Mouse (Mus musculus) testis, adult 2 months (tissue): ENCODE data around the gene Myo5c. TPM values are rescaled to one million over a fixed set of nuclear protein-coding genes. Genes with fewer than 3 reads are reported as not detected.
A peak's percentile ranks its signal among the peaks of the same experiment; 100 is the strongest.

Experiments used
- H3K27ac ChIP-seq: fragments of 200-500 bp; 2 replicates; pipeline ENCODE4 v1.5.1; 2012; ENCODE audit warnings: low read depth, low read length; ENCODE audit not compliant: control insufficient read depth, insufficient read depth
- H3K27me3 ChIP-seq: fragments of 200-500 bp; 2 replicates; pipeline ENCODE4 v1.6.1; 2012; ENCODE audit warnings: mild to moderate bottlenecking, low read length, moderate library complexity; ENCODE audit not compliant: control insufficient read depth, insufficient read depth
- H3K36me3 ChIP-seq: fragments of 200-500 bp; 2 replicates; pipeline ENCODE4 v1.6.1; 2012; ENCODE audit warnings: mild to moderate bottlenecking, low read length; ENCODE audit not compliant: control insufficient read depth, insufficient read depth
- H3K4me1 ChIP-seq: fragments of 200-500 bp; 2 replicates; pipeline ENCODE4 v1.6.1; 2012; ENCODE audit warnings: low read length; ENCODE audit not compliant: control insufficient read depth, insufficient read depth
- H3K4me3 ChIP-seq: fragments of 200-500 bp; 2 replicates; pipeline ENCODE4 v1.5.1; 2012; ENCODE audit warnings: low read depth, mild to moderate bottlenecking, low read length, moderate library complexity, mixed read lengths; ENCODE audit not compliant: control insufficient read depth
- CTCF ChIP-seq: fragments of 200-500 bp; IDR thresholded peaks from 2 replicates; pipeline ENCODE4 v1.5.1; 2012; ENCODE audit warnings: low read depth, mild to moderate bottlenecking, inconsistent platforms, low read length, moderate library complexity; ENCODE audit not compliant: control insufficient read depth, insufficient read depth, insufficient replicate concordance
- POLR2A ChIP-seq: fragments of 200-500 bp; IDR thresholded peaks from 2 replicates; pipeline ENCODE4 v1.6.1; 2012; ENCODE audit warnings: low read depth, mild to moderate bottlenecking, inconsistent platforms, low read length, moderate library complexity; ENCODE audit not compliant: control insufficient read depth
- polyA plus RNA-seq: library from polyadenylated mRNA; depleted of rRNA; stranded (reverse); fragments of >200 nt; gene quantifications from 2 replicates; pipeline ENCODE4 v1.2.3, GENCODE M21; 2012

Myo5c gene
- polyA plus RNA-seq, 1 experiment, result 1.3 TPM

DNA sequence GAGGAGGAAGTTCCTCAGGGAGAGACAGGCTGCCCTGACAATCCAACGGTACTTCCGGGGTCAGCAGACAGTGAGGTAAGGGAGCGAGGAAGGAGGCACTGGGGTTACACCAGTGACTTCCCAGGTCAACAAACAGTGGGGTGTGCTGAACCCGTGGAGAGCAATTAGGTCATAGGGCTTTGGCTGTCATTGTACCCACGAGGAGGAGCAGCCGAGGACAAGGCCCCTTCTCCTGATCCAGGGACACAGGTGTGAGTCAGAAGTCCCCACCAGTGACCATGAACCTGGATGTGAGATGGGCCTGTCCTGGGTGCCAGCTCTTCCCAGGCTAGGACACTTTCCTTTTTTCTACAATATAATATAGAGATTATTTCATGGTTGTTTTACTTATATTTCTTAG, 41.8 kb downstream of the Myo5c start:
- Histone ChIP-seq H3K27me3 (no peaks in the 10 kb centered on the region), H3K36me3 (no peaks in the 10 kb centered on the region)

DNA sequence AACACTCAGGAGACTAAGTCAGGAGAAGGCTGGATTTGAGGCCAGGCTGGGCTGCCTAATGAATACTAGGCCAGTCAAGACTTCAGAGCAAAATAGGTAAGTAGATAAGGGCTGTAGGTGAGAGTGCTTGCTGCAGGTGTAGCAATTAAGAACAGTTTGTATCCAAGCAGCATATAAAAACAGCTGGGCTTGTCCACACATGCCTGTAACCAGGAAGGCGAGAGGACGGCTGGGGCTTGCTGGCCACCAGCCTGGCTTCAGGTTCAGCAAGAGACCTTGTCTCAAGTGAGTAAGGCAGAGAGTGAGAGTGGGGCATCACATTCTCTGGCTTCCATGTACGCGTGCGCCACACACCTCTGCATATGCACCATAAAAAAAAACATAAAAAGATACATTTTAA, 42.7 kb downstream of the Myo5c start:
- H3K4me1 ChIP-seq, result no peaks in the 10 kb centered on the region
- no peaks in the 10 kb centered on the region for H3K27me3 ChIP-seq
- no peak overlapping the region for H3K4me3 ChIP-seq
- H3K36me3 ChIP-seq, result no peaks in the 10 kb centered on the region
- TF ChIP-seq CTCF (no peak), POLR2A (no peak)
- no peak overlapping the region for H3K27ac ChIP-seq

More for the DNA sequence above, 41.8 kb downstream of the Myo5c start:
- TF ChIP-seq CTCF (no peak), POLR2A (no peak)
- Histone ChIP-seq H3K4me3 (no peak overlapping the region), H3K4me1 (no peaks in the 10 kb centered on the region), H3K27ac (no peak overlapping the region)

DNA sequence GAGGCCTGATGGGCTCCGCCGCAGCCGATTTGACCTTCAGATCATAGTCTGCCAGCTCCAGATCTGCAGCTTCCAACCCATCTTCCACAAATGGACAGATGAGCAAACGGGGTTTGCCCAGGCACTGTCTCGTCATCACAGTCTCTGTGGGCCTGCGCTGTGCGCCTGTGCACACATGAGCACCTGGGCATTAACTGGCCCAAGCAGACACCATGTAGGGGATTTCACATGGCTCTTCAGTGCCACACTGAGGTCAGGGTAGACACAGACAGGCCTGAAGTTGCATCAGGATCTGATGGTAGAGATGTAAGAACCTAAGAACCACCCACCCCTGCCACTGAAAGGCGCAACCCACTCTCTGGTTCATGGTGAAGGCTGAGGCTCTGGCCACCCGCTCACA, 43.2 kb downstream of the Myo5c start:
- Histone ChIP-seq H3K4me1 (no peaks in the 10 kb centered on the region), H3K36me3 (no peaks in the 10 kb centered on the region), H3K27me3 (no peaks in the 10 kb centered on the region), H3K27ac (no peak overlapping the region), H3K4me3 (no peak overlapping the region)
- TF ChIP-seq POLR2A (no peak), CTCF (no peak)

DNA sequence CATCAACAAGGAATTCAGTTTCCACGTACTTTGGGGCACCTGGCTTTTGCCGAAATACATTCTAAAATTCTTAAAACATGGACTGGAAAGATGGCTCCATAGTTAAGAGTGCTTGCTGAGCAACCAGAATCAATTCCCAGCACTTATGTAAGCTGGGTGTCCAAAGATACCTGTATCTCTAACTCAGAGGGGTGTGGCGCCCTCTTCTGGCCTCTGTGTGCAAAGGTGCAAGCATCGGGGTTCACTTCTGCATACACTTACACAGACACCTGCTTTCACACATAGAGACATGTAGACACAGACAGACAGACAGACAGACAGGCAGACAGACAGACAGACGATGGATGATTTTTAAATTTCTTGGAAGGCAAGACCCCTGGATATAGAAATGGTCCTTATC, 49.0 kb downstream of the Myo5c start:
- H3K4me1 ChIP-seq, result no peaks in the 10 kb centered on the region
- TF ChIP-seq POLR2A, result no peak
- peak; percentile 56; the same call in 1 of the 2 replicates for TF ChIP-seq CTCF
- no peaks in the 10 kb centered on the region for H3K36me3 ChIP-seq
- no peak overlapping the region for H3K27ac ChIP-seq
- H3K4me3 ChIP-seq, result no peak overlapping the region
- no peaks in the 10 kb centered on the region for H3K27me3 ChIP-seq

DNA sequence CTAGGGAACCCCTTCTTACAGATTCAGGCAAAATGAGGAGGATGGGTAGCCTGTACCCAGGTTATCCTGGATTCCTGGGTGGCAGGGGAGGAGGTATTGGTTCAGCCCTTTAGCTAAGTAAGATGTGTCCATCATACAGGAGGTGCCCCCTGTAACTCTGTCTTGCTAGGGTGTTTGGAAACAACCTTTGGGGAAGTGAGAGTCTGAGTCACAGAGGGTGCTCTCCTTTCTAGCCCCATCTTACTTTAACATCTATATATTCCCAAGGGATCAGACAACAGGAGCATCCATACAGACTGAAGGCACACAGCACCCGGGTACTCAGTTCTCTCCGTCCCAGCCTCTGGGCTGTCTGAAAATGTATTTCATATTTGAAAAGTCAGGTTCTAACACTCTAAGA, 50.4 kb downstream of the Myo5c start:
- no peaks in the 10 kb centered on the region for H3K27me3 ChIP-seq
- no peaks in the 10 kb centered on the region for H3K36me3 ChIP-seq
- no peak overlapping the region for H3K27ac ChIP-seq
- TF ChIP-seq CTCF (no peak), POLR2A (no peak)
- H3K4me1 ChIP-seq, result no peaks in the 10 kb centered on the region
- no peak overlapping the region for H3K4me3 ChIP-seq

DNA sequence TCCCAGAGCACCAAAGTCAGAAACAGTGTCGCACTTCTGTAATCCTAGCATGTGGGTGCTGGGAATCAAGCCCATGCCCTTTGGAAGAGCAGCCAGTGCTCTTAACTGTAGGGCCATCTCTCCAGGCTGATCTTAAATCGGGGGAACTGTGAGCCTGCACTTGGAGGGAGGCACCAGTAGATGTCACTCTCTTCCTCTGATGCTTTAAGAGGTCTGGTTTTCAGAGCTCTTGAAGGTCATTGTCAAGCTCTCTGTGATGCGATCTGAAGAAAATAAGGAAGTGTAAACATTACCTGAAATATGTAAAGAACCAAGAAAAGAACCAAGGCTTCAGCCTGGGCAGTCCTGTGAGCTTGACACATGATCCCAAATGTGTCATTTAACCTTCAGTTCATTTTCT, 51.0 kb downstream of the Myo5c start:
- Histone ChIP-seq H3K36me3 (no peaks in the 10 kb centered on the region), H3K27me3 (no peaks in the 10 kb centered on the region), H3K27ac (no peak overlapping the region), H3K4me3 (no peak overlapping the region), H3K4me1 (peaks cover 2% of the 10 kb centered on the region; the same call in 1 of the 2 replicates)
- TF ChIP-seq POLR2A, result no peak
- TF ChIP-seq CTCF, result peak; percentile 34; the same call in 1 of the 2 replicates

DNA sequence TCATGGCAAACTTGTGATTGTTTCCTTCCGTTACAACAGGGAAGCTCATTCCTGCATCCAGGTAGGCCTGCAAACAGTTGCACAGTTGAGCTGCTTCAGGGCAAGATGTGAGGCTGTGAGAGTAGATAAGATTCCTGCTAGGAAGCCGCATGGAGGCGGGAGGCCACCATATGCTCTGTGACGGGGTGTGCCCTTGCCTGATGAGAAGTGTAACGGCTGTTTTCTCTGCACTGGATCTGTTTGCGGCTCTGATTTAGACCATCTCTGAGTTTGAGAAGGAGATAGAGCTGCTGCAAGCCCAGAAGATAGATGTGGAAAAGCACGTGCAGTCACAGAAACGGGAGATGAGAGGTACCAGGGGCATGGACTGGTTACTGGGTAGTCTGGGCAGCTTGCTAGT, 51.8 kb downstream of the Myo5c start:
- Histone ChIP-seq H3K4me1 (peaks cover 2% of the 10 kb centered on the region; the same call in 1 of the 2 replicates), H3K4me3 (no peak overlapping the region), H3K36me3 (no peaks in the 10 kb centered on the region), H3K27ac (no peak overlapping the region), H3K27me3 (no peaks in the 10 kb centered on the region)
- no peak for TF ChIP-seq POLR2A
- TF ChIP-seq CTCF, result no peak

DNA sequence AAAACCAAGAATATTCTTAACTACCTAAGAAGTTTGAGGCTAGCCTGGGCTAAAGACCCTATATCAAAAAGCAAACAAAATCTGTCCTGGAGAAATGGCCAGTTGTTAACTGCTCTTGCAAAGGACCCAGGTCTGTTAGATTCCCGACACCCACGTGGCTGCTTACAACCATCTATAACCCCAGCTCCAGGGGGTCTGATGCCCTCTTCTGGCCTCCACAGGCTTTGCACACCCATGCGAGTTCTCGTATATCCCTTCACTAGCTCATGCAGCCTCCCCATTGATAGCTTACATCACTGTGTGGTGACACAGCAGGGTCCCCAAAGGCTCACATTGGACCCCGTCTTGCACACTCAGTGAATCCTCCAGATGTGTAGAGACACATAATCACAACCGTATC, 53.5 kb downstream of the Myo5c start:
- Histone ChIP-seq H3K36me3 (no peaks in the 10 kb centered on the region), H3K27me3 (no peaks in the 10 kb centered on the region), H3K4me3 (no peak overlapping the region), H3K27ac (no peak overlapping the region), H3K4me1 (peaks cover 2% of the 10 kb centered on the region; the same call in 1 of the 2 replicates)
- TF ChIP-seq POLR2A (no peak), CTCF (no peak)
